Mouse (Mus musculus): Measurements from ENCODE around the gene 1700080E11Rik.
A peak's percentile ranks its signal among the peaks of the same experiment; 100 is the strongest.
"Not testable (repeated sequence)": the region's sequence is repeated elsewhere in the genome, so short reads cannot be mapped to it uniquely, and the experiment has no call there.

1700080E11Rik gene

DNA sequence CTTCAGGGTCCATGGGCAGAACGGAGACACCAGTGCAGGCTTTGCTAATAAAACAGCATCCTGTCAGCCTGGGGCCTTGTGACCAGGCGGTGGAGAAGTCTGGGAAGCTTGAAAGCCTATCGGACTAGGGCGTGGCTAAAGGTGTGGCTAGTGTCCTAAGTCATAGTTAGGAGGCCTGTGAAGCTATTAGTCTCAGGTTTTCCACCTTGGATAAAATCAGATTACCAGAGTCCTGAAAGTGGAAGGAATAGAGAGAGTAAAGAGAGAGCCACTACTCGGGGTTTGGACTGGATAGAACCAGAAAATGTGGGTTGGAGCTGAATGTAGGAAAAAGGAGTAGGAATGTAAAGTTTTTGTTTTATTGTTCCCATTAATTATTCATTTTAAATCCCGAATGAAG, at the start of gene 1700080E11Rik:
1700080E11Rik (minus strand) TSS at position 101 of the 400 bp plus-strand sequence.
- no peak for DNase-seq

DNA sequence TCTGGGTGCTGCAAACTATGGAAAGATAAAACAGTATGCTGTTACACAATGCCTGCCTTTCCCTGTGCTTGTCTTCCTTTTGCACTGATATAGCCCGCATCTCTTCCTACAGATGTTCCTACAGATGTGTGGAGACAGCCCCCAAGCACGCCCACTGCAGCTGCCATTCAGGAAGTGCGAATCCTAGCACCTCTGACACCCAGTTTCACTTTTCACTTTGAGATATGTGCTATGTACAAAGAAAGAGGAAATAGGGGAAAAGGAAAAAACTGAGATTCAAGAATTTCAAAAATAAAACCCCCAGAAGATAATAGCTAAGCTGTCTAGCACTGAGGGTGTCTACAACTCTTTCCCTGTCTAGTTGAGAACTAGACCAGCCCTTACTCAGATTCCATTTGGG, 41.8 kb upstream of the 1700080E11Rik start:
- no peak for DNase-seq

DNA sequence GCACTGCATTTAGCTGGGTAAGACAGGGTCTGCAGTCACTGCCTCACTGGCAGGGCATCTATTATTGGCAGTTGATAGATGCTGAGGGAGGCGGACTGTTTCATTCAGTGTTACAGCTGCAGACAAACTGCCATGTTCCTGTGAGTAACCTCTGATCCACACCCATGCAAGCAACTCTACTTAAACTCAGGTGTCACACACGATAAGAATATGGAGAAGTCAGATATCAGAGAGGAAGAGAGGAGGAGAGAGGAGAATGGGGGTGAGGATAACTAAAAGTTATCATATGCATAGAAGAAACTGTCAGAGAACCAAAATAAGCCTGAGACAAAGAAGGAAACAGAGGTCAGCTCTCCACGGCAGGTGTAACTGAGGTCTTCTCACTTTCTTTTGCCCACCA, 37.5 kb upstream of the 1700080E11Rik start:
- no peak for DNase-seq

DNA sequence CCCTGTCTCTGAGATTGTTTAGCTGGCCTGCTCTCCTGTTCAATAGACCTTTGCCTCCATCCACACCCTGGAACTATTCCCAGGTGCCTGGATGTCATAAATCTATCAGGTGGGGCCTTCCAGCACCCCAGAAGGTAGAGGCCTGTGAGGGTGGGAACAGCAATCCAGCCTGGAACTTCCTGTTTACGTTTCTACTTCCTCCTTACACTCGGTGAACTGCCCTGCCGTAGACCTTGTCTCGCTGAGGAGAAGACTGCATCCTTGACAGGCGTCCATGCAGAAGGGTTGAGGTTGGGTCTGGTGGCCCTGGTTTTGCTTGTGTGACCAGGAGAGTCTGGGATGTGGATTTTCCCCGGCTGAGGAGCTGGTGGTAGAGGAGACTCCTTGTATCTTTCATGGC, 5.7 kb downstream of the 1700080E11Rik start:
- no peak for DNase-seq

DNA sequence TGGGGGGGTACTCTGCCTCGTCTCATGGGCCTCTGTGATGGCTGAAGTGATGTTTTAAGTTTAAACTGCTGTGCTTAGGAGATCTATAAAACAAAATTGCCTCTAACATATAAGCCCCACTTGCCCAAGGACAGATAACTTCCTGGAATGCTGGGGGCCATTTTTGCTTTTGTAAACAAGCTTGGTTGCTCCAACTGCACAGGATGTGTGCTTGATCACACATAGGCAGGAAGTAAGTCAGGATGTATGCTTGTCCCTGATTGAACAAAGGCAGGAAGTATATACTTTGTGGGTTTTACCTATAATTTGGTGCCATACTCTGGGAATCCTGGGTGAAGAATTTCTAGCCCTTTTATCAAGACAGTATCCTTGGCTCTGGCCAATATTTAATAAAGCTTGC, 8.5 kb downstream of the 1700080E11Rik start:
- no peak for DNase-seq

DNA sequence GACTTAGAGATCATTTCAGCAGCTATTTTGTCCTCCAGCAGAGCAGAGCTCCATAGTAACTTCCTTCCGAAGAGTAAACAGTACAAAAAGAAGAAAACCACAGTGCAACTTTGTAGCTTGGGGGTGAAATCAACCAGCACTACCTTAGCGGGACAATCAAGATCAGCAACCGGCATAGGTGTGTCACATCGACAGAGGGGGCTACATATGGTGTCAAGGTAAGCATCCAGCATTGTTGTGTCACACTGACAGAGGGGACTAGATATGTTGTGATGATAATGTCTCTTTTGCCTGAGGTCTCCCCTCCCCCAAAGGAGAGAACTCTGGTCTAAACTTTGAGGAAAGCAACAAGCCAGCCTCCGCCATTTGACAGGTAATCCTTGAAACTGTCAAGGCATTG, 10.4 kb downstream of the 1700080E11Rik start:
- DNase-seq, result no peak

DNA sequence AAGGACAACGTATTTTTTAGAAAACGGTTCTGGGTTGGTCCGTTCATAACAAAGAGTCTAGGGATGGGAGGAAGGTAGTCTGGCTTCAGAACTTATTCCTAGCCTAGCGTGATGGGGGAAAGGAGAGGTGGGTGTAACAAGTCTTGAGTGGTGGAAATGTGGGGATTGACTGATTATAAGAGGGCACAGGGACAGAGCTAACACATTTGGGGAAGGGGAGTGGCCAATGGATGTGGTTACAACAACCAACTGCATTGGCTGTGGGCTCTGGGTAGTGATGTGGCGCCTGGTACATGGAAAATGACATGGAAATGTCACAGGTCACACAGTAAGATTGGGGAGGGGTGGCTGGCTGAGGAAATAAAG, 12.9 kb downstream of the 1700080E11Rik start:
- DNase-seq, result no peak

DNA sequence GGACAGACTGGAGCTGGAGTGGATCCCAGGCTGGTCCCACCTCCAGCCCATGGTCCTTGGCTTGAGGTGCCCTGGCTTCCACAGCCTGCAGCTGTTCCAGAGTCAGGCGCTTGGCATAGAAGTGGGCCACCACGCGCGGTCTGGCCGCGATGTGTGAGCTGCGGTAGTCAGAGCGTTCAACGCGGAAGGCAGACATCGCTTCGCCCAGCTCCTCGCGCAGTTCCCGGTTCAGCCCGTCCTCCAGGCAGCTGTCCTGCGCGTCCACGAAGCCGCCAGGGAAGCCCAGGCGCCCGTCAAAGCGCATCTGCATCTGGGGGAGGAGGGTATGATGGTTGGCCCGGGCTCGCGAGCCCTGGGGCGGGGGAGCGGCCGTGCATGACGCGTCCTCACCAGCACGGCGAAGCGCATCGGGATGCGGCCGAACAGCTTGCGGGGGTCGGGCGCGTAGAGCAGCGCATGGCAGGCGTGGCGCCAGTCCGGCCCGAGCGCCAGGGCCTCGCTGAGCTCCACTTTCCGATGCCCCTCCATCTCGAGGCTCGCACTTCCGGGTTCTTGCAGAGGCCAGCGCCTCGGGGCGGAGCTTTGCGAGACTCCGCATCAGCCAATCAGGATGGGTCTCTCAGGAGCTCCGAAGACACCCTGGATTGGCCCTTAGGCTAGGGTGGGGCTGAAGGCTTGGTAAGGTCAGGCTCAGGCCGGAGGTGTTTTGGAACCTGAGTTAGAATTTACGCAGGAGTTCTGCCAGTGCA, 13.5 kb downstream of the 1700080E11Rik start, which contains the start of gene Nudt16:
Nudt16 (minus strand) TSS at position 572 of the 749 bp plus-strand sequence.
- peak; percentile 94 for DNase-seq

DNA sequence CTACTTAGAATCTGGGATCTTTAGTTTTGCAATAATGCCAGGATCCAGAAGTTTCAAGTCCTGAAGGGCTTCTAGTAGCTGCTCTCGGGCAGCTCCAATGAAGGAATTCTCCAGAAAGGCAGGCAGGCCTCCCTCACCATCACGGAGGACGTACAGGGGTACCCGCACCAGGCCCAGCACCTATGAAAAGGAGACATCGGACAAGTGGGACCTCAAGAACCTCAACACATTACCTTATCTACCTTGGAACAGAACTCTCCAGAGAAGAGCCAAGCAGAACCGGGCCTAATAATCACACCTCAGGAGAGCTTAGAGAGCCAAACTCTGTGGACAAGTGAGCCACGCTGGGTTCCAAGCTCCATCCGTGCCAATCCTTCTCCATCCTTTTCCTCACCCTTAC, 14.6 kb downstream of the 1700080E11Rik start:
- no peak for DNase-seq

DNA sequence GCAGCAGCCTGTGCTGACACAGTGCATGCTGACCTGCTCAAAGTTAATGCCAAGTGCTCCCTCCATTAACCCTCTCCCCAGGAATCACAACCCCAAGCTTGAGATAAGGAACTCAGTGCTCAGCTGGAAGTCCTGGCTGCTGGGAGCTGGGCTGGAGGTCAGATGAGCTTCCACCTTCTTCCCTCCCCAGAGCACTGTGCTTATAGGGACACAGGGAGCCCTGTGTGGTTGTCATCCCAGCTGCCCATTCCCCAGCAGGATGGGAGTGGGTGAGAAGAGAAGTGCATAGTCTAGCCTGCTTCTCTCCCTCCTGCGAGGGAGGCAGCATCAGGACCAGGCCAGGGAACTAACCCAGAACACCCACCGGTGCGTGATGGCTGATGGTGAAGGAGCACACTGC, 19.7 kb downstream of the 1700080E11Rik start:
- not testable (repeated sequence) for DNase-seq

DNA sequence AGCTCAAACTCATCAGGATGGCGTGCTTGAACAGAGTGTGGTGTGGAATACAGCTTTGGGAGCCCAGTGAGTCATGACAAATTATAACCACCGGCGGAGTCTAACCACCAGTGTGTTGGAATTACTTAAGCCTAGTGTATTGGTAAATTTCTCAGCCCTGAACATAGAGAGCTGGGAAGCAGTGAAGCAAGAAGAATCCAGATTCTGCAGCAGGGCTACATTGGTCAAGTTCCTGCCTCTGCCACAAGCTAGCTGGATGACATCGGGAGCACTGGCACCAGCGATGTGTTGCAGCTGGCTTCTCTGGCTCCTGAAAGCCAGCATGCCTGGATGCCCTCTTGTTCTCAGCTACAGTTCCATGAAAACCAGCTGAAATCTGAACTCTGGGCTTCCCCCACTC, 41.0 kb downstream of the 1700080E11Rik start:
- DNase-seq, result no peak

DNA sequence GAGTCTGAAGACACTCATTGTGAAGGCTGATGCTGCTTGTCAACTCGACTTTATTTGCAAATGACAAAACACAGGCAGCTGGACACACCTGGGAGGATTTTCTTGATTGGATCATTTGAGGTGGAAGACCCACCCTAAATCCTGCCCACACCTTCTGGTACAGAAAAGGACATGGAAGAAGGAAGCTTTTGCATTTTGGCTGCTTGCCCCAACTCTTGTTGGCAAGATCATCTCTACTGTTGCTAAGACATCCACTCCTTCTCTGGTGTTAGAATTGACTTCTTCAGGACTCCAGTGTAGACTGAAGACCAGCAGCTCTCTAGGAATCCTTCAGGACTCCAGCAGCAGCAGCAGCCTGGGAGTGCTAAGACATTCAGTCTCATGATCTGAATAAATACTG, 43.0 kb downstream of the 1700080E11Rik start:
- no peak for DNase-seq

DNA sequence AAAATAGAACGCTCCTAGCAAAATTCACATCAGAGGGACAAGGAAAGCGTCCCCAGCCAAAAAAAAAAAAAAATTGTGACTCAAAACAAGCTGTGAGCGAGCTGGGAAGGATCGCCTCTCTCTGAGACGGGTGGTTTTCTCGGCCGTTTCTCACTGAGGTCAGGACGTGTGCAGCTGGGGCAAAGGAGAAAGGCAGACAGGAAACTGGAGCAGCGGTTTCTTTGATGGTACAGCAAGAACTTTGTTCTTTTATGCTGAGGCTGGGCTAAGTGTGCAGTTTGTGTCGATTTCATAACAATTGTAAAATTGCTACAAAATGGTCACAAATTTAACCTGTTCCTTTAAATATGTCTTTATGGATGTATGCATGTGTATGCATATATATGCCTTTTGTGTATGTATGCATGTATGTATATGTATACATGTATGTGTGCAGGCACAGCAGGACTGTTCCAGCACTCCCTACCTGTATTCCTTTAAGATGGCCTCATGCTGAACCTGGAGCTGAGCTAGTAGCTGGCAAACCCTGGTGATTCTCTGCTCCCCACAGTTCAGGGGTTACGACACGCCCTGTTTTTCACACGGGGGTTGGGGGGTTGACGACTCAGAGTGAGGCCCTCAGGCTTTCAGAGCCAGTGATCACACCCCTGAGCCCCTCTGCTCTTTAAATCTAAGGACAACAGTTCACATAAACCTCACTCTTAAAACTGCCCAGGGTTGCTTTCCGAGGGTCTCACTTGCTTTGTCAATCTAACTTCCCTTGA, 43.9 kb downstream of the 1700080E11Rik start:
- no peak for DNase-seq
